Mouse (Mus musculus) layer of hippocampus, adult 18-20 months (tissue): ENCODE measurements at regions not wholly inside any gene's neighbourhood (a gene's known extent, or its start where the extent isn't known, plus 50 kb on each side); places are given as distances from the start of the nearest gene placed in this dataset.

Experiments used
- DNase-seq, 2 experiments: peaks; one replicate each; pipeline ENCODE4 v3.0.0; 2022; ENCODE audit warnings: low spot score in 2 of 2

DNA sequence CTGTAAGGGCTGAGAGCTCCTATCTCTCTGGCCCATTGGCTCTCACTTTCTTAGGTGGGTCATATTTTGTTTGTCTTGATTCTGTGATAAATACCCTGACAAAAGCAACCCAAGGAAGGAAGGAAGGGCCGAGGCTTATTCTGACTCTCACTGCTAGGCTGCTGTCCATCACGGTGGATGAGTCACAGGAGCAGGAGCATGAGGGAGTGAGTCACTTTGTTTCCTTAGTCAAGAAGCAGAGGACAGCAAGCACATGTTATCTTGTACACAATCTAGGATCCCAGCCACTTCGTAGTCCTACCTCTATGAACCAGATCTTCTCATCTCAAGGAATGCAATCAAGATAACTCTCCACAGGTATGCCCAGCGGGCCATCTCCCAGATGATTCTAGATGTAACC lies 69.9 kb downstream of the Atp6v1g3 start:
- no peak for DNase-seq

DNA sequence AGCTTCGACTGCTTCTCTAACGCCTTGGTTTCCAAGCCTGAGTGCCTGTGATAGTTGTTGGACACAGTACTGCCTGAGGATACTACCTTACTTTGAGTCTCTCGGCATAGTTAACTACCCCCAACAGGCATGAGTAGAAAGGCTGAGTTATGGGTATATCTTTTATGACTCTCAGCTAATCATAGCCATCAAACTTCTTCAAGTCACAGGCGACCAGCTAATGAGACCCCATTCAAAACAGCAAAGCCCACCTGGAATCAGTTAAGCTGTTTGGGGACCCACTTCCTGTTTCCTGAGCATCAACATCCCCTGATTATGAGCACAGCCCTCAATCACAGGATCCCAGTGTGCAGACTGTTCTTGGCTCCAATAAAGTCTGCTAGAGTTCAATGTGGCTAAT lies 71.4 kb downstream of the Atp6v1g3 start:
- DNase-seq: no peak

DNA sequence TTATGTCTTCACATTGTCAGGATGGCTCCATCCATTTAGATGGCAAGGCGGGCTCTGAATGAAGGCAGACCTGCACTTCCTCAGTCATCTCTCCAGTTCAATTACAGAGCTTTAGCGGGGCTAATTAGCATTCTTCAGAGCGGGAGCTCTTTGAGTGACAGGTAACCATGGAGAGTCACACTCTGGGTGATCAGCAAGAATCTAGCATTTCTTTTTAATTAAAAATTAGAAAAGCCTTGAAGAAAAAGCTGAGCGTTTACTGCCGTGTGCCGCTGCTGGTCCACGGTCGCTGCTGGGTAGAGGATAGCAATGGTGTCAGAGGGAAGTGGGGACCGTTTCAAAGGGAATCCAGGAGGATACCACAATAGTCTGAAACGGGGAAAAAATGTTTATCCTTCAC lies 72.5 kb downstream of the Atp6v1g3 start:
- peak; percentile 13 to 39 for DNase-seq

DNA sequence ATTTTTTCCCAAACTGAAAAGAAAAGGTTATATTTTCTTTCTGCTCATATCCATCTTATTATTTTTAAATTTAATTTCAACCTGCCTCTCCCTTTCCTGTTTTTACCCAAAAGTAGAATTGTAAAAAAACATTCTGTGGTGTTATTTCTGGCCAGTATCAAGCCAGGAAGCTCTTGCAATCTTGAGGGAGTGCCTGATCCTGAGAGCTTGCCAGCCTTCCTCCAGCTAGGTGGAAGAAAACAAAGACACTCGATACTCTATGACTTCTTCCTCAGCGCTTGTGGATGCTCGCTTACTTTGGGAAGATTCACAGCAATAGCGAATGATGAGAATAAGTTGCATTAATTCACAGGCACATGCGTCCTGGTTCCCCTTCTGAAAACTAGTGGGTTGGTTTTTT lies 73.4 kb downstream of the Atp6v1g3 start:
- DNase-seq: no peak

DNA sequence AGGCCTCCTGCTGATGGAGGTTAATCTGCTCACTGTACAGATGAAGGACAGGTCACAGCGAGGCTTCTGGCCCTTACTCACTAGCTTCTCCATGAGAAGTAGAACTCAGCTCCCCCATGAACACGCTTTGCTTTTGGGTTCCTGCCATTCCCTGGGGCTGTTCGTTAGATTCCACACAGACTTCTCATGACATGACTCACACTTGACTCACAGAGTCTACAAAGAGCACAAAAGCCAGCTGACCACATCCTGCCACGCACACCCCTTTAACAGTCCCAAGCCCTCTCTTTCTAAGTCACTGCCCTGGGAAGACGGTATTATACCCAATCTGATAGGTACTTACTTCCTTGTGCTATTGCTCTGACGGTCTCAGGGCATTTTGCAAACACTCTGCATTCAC lies 74.9 kb downstream of the Atp6v1g3 start:
- DNase-seq: no peak

DNA sequence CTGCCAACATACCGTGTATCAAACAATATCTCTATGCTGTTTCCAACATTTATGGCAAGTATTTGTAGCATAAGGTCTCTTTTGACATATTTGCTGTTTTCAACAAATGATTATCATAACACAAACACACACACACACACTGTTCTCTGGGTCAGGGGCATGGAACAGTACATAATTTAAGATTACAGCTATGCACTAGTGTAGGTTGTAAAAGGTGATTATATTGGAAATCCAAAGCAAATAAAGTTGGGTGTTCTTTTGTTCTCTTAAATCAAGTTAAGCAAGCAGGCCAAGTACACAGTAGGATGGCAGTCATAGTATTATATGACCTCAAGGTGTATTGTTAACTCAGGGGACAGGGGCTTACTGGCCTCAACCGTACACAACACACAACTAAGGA lies 75.6 kb downstream of the Atp6v1g3 start:
- DNase-seq: no peak

DNA sequence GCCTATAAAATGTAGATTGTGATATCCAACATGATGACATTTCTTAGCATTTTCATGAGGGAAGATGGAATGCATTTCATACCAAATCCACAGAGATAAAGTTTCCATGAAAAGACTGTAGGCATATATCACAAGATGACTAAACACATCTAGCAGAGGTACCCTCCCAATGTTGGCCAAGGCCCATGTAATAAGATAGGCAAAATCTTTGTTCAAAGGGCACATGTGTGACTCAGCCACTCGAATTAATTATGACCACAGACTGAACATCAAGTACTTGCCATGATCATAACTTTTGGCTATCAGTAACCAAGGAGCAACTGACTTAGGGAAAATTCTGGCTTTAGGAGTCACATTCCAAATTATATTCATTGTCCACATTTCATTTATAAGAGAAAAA lies 82.9 kb downstream of the Atp6v1g3 start:
- DNase-seq: no peak

DNA sequence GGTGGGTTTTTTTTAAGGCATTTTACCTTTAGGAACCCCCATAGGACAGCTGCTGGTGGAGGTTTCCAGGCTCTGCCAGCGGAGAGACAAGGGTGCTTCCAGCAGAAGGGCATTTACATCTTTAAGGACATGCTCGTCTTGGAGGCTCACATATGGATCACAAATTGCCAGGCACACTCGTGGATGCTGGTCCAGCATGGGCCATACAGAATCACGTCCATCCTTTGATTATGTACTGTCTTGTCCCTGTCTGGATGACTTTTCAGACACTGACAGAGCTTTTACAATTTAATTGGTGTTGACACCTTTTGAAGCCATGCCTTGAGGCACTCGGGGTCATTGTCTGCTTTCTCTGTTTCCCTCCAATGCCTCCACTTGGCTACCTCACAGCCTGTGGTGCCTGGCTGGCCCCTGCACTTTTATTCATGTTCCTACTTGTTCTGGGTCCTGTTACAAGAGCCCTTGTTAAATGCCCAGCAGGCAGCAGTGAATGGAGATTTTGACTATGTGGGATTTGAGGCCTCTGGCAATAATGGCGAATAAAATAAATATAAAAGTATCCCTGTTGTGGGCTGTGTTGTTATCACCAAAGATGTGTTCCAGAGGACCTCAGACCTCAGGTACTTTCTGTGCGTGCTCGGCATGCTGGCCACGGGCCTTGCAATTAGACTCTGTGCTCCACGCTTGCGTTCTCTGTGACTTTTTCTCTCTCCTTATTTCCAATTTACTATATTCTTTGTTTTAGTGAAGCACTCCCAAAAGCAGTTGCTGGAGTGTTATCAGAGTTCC lies 89.3 kb downstream of the Atp6v1g3 start:
- DNase-seq: no peak

DNA sequence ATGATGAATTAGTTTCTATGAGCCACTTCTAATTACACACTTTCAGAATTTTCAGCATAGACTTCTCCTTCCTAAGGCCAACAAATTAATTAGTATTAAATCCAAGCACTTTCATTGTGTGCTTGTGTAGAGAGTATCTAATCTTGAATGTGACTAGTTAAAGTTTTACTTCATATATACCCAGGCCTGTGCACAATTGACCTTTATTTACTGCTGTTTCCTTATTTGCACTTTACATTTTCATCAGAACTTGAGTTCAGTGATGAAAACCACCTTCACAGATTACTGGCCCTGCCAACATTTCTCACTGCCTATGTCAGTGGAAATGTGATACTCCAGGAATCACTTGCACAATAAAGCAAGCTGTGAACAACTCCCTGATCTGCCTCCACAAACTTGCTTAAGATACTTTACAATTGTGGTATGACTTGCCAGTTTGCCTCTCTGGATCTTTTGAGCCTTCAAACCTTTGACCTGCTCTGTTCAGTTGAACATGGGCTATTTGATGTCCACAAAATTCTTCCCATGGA lies 96.5 kb downstream of the Atp6v1g3 start:
- no peak for DNase-seq

DNA sequence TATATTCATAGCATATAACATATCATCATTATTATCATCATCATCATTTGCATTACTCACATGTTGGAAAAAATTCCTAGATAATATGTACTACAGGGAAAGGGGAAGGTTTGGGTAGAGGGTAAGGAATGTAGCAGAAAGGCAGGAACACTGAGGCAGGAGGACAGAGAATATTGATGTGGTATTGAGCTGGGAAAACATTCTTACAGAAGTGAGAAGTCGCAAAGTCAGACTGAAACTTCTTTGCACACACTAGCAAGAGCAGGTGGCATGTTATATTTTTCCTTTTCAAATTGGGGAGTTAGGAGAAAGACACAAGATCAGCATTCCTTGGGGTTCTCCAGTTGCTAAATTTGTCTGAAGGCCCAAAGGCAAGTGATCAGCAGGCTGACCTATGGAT lies 97.9 kb downstream of the Atp6v1g3 start:
- DNase-seq: no peak

DNA sequence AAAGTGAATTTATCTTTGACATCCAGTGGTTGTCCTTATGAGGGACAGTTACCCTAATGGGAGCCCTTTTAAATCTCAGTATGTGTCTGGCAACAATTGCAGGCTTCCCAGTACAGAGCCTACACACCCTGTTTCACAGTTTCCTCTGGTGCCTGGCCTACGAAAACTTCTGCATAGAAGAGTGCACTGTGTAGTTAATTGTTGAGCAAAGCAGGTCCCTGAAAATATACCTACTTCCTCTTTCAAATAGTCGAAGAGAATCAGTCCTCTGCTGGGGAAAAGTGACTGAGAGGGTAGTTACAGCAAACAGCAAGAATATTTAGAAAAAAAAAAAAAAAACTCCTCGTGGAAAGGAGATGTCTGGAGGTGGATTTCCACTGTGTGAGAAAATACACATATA lies 110.6 kb downstream of the Atp6v1g3 start:
- no peak for DNase-seq

DNA sequence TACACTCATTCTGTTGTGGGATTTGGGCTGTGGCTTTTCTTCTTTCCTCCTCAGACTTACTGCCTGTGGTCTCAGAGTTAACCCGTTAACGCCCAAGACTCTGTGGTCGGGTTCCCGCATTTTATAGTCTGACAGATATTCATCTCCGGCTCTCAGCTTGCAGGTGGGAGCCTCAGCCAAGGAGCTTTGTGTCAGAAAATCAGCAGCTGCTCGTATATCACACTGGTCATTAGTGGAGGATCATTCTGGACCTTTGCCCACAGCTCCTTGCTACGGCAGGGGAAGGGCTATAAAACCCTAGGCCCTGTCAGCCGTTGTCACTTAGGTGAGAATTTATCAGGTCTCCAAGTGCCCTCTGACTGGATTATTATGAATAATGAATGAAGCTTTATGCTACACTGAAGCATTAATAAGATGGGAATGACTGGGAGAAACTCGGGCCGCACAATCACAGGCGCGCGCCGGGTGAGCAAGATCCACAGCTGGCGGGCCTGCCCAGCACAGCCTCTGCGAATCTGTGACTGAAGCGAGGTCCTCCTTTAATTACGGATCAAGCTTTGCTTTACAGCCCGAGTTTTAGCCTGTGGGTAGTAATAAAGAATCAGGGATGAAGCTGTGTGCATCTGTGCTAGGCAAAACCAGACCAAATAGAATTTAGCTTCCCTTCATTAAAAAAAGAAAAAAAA lies 111.8 kb downstream of the Atp6v1g3 start:
- DNase-seq: peak in 1 of 2 experiments; percentile 1

DNA sequence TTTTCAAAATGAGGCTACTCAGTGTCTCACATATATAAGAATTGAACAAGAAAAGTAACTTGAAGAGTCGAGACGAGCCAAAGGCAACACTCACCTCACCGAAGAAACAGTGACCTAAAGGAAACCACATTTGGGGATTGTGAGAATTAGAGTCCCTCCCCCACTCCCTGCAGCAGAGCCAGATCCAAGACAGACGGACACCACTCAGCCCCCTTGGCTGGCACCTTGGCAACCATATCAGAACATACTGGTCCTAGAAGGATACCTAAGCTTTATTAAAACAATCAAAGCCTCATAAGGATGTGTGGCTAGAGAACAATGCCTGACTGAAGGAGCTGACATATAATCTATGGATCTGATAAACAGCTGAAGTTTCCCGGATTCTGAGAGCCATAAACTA lies 112.5 kb downstream of the Atp6v1g3 start:
- DNase-seq: no peak

DNA sequence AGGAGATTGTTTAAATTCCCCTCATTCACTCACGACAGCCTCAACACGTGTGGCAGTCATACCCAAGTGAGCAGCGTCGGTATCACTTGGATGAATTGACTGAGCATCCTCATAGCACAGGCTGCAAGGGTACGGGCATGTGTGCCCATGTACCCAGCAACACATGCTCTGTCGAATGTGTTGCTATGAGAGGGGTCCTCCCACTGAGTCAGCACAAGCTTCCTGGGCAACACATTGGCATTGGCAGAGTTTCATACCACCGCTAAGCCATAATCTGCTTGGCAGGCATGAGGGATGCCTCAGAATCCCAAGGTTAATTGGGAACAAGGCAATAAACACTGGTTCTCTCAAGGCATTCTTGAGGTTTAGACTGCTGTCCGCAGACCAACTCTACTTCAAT lies 115.1 kb downstream of the Atp6v1g3 start:
- peak; percentile 22 to 63 for DNase-seq

DNA sequence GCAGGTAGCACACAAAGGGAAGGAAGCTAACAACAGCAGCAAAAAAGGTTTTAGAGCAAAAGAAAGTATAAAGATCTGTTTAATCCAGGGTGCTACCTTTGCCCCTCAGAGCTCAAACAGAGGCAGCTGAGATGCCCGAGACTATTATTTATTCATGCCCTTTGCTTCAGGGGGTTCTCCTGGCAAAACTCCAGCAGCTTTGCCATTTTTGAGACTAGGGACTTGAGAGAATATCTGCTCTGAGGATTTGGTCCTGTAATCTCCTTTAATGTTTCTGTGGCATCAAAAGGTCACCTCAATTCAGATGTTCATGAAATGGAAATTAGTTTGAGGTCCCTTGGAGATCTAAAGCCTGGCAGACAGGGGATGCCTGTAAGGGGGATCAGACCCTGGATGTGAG lies 116.1 kb downstream of the Atp6v1g3 start:
- no peak for DNase-seq

DNA sequence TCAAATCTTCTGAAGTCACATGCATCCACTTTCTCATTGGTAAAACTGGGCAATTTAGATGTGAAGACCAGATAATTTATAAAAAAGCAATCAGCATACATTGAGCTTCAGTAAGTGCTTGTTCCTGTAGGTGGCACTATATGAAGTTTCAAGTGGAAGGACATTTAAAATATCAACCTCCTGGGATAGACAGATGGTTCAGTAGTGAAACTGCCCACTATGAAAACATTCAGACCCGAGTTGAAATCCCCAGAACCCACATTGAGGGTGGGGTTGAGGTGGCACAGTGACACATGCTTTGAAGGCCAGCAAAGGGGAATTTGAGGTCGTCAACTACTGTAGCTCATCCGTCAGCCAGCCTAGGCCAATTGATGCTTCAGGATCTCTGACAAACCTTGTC lies 145.1 kb downstream of the Atp6v1g3 start:
- no peak for DNase-seq

DNA sequence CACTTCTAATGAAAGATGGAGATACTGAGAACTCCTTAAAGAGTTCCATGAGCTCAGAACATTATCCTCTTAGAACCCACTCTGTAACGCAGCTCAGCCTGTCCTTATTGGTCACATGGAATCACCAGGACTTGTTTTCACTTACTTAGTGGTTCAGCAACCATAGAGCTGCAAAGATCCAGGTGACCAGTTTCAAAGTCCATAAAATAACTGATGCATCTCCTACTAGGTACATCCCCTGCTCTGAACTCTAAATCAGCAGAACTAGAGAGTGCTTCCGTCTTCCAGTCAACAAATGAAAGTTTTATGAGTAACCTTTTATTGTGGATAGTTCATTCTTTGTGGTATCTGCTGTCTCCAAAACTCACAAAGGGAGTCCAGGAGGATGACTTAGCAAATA lies 153.9 kb downstream of the Atp6v1g3 start:
- DNase-seq: no peak
